Mouse (Mus musculus) embryonic stem cell, embryonic (primary cell): ENCODE measurements at regions not wholly inside any gene's neighbourhood (a gene's known extent, or its start where the extent isn't known, plus 50 kb on each side); places are given as distances from the start of the nearest gene placed in this dataset.

ENCODE experiments used
- CTCF ChIA-PET, 4 experiments: fragments of 300-600 bp in 2 of 4; fragments of 350-600 bp in 2 of 4; sonication (Branson Sonifier 250); formaldehyde crosslinking; loops; one replicate each; lab custom pipeline; 2022; ENCODE audit warnings: inconsistent platforms in 2 of 4; lab: Charles Lee
- POLR2A ChIA-PET, 4 experiments: fragments of 300-600 bp in 2 of 4; fragments of 350-600 bp in 2 of 4; sonication (Branson Sonifier 250); formaldehyde crosslinking; loops; one replicate each; lab custom pipeline; 2022; ENCODE audit warnings: antibody characterized with exemption in 4 of 4, inconsistent platforms in 1 of 4; lab: Charles Lee

DNA sequence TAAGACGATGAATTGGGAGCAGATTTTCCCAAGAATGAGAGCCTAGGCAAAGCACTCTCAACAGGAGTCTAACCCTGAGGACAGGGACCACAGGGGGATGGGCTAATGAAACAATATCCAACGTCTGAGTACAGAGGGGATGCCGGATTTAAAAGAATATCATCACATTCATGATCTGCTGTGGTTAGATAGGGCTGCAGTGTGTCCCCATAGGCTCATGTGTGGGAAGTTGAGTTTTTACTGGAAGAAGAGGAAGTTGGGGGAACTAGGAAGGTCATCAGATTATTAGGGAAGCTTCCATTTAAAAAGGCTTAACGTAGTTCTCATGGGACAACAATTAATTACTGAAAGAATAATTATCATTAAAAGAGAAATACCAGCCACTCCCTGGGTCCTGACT, 120.3 kb upstream of the Fmo9 start:
- CTCF ChIA-PET, result interaction anchor here in 1 of 4 experiments (0.6 kb wide), 1 partner anchor 570 kb away, joined by 3 read pairs; no protein-coding TSS in a partner anchor

DNA sequence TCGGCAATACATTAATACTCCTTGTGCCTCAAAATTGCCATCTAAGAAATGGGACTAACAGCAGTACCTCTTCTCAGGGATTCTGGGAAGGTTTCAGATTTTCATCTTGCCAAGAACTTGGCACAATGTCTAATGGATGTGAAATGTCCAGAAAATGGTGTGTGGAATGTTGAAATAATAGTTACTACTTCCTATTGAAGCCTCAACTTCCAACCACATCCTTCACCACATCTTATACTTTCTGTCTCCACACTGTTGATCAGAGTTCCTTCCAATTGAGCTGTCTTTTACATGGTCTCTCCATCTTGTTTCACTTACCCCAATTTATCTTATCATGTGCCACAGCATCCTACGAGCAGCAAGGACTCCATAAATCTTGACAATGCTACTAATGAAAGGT, 122.3 kb upstream of the Fmo9 start:
- POLR2A ChIA-PET, result interaction anchor here in 1 of 4 experiments (0.6 kb wide), 1 partner anchor 484 kb away, joined by 4 read pairs; no protein-coding TSS in a partner anchor
- CTCF ChIA-PET, result no interaction called here

More for the DNA sequence above, 120.3 kb upstream of the Fmo9 start:
- POLR2A ChIA-PET, result no interaction called here

DNA sequence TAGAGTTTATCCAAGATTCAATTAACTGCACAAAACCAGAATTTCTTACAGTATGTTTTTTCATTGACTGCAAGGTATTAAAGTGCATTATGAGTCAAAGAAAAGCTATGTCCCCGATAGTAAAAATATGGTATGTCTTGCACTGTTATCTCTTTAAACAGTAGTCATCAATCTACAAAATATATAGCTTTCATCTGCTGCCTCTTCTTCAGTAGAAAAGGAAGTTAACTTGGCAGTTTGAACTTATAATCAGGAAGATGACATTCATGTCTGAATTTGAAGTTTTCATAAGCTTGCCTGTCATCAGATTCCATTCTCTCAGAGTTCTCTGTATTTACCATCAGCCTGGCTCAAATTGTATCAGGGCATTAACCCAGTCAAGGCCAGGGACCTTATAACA, 122.7 kb upstream of the Fmo9 start:
- ChIA-PET POLR2A (interaction anchor here in 1 of 4 experiments (0.6 kb wide), 1 partner anchor 484 kb away, joined by 4 read pairs; no protein-coding TSS in a partner anchor), CTCF (no interaction called here)

DNA sequence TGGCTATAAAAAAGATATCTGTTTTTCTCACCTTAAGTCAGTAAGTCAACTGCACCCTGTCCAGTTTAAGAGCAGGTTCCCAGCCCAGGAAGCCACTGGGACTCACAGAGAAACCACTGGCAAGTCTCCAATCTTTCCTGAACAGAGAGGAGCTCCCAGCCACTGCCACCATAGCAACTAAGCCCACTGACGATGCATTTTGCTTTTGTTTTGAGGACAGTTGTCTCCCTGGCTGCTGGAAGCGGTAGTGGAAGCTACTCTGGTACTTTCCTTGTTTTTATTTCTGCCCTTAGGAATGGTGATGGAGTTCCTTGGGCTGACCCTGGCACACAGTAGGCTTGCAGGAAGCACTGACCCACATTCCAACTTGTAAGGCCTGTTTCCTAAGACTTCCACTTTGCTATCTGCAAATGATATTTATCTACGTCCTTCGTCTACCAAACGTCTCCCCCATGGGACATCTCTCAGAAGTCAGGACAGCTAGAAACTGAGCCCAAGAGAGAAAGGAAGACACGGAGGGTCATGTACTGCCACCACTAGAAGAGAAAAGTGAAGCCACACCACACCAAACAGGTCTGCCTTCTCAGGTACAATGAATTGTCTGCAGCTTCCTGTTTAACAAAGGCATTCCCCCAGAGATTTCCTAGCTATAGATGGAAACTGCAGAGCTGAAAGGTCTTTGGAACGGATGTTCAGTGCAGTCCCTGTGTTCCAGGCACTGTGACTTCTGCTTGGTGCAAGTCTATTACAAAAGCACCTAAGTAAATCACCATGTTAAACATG, 125.7 kb upstream of the Fmo9 start:
- CTCF ChIA-PET, result interaction anchor here in 1 of 4 experiments (1.0 kb wide), 1 partner anchor 8 kb away, joined by 3 read pairs; no protein-coding TSS in a partner anchor
- POLR2A ChIA-PET, result interaction anchor here in 1 of 4 experiments (1.8 kb wide), 1 partner anchor 12 kb away, joined by 6 read pairs; no protein-coding TSS in a partner anchor

DNA sequence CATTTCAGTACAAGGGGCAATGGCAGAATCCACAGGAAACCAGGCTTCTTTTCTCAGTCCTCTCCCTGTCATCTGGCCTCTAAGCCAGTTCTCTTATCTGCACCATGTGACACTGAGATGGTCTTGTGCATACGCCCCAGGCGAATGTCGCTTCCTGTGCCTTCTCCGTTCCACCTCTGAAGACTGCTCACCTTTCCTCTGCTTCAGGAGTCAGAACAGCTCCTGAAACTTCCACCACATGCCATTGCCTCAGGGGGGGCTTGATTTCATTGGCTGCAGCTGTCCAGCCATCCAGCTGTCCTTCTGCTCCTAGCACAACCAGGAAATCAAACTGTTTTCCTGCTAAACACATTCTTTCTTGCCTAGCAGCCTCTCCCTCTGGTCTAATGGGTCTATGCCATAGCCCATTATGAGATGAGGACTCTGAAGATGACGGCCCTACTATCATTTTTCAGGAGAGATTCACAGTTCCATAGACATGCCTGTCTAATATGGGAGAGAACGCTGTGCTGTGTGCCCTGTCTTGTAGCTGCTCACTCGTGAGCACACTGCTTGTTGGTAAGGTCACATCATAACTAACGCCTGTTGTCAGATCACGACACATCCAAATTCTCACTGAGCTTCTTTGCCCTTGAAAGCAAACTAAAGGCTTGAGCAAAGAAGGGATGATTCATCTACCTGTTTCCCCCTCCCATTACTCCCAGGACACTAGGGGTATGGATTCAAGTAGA, 129.9 kb upstream of the Fmo9 start:
- CTCF ChIA-PET, result interaction anchor here in 1 of 4 experiments (0.6 kb wide), 1 partner anchor 9 kb away, joined by 3 read pairs; no protein-coding TSS in a partner anchor
- POLR2A ChIA-PET, result no interaction called here

DNA sequence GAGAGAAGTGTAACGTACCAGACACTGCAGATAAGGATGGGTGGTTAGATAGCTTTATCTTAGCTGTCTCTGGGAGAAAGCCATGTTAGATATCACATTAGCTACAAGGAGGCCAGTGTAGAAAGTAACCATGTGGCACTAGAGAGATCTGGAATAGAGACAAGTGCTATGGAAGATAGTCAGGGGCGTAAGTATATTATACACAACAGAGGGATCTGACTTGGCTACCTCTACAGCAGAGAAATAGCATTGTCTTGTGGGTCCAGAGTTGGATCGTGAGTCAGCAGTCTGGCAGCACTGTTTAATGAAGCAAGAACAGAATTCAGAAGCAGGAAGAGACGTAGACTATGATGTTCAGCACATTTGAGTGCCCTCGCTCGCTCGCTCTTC, 130.4 kb upstream of the Fmo9 start:
- CTCF ChIA-PET, result no interaction called here
- POLR2A ChIA-PET, result no interaction called here

DNA sequence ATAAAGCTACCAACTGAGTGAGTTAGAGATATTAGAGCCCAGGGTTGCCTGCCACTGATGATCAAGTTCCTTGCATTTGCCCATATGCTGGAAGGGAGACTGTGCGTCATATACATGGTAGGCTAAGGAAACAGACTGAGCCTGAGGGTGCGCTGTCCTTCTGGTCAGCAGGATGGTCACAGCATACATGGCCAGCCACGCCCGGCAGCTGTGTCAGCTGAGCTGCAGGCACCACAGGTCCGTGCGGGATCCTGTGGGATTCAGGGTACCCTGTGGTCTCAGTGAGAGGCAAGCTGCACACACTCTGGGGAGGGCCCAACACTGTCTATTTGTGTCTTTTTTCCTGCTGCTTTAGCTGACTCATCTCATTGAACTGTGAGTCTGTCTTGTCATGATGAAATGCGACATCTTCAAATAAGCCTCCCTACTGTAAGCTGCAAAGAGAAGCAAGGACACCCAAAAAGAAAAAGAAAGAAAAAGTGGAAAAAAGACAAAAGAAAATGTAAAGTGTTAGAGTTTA, 131.3 kb upstream of the Fmo9 start:
- ChIA-PET POLR2A (no interaction called here), CTCF (no interaction called here)

DNA sequence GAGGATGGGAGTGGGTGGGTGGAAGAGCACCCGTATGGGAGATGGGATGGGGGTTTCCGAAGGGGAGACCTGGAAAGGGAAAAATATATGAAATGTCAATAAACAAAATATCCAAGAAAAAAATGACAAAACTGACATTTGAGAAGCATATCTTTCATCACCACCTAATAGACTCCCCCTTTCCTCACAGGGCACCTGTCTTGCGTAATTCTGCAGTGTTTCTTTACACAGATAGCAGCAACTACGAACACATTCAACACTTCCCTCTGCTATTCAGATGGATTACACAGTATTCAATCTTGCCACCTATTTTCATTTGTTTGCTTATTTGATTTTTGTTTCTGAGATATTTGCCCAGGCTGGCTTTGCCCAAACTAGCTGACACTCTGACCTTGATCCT, 136.3 kb upstream of the Fmo9 start:
- CTCF ChIA-PET, result no interaction called here

DNA sequence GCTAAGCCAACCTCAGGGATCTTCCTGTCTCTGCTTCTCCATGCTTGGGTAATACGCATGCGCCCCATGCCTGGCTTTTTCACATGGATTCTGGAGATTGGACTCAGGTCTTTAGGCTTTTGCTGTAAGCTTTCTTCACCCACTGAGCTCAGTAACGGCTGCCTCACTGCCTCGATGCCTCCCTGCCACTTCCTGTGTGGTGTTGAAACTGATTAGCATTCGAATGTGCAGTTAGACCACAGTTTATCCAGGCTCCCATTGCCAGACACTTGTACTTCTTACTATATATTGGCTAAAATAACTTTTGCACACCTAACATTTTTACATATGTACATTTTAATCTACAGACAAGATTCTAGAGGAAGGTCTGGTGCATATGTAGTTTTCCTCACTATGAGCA, 137.0 kb upstream of the Fmo9 start:
- ChIA-PET POLR2A (no interaction called here), CTCF (no interaction called here)

More for the DNA sequence above, 136.3 kb upstream of the Fmo9 start:
- POLR2A ChIA-PET, result no interaction called here

DNA sequence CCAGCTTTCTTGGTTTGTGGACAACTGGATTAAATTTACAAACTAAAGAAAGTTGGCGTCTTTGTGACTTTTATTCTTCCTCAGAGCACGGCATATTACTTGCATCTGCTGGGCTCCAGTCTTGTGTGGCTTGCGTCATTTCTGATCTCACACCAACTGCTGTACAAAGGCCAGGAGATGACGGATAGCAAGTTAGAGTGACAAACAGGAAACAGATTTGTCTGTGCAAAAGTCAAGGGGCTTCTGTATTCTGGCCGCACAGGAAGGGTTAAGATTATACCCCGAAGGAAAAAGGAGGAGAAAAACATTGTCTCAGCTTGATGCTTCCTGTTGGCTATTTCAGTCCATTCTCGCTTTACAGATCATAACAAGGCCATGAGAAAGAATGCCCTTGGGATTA, 137.8 kb upstream of the Fmo9 start:
- ChIA-PET POLR2A (no interaction called here), CTCF (no interaction called here)

DNA sequence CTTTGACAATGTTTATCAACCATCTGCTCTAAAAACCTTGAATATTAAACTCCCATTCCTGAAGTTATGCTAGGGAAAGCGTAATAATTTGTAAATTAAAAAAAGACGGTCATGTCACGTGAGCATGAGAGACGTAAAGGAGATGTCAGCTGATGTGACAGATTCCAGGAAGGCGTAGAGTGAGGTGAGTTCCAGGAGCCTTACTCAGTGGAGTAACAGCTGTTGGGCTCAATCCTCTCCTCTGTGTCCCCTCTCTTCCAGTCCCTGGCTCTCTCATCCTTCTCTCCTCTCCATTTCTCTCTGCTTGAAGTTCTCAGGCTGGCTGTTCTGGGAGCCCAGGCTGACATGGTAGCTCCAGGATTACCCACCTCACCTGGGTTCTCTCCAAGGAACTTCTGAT, 138.4 kb upstream of the Fmo9 start:
- CTCF ChIA-PET, result no interaction called here
- POLR2A ChIA-PET, result no interaction called here

DNA sequence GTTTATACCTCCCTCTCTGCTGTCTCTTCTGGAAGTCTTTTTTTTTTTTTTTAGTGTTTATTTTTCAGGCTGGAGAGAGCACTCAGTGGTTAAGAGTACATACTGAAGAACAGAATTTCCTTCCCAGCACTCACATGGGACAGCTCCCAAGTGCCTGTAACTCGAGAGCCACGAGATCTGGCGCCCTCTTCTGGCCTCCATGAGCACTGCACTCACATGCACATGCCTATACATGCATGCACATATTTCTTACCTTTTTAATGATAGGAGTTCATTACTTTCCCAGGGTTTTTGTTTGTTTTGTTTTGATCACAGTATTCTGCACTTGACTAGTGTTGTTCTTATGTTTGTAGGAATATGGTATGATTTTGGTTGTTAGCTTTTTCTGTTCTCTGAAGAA, 139.5 kb upstream of the Fmo9 start:
- CTCF ChIA-PET, result interaction anchor here in 3 of 4 experiments (0.6 to 1.2 kb wide), 5 partner anchors 10 to 36 kb away, joined by 3 to 4 read pairs (median 3); no protein-coding TSS in a partner anchor
- POLR2A ChIA-PET, result no interaction called here

DNA sequence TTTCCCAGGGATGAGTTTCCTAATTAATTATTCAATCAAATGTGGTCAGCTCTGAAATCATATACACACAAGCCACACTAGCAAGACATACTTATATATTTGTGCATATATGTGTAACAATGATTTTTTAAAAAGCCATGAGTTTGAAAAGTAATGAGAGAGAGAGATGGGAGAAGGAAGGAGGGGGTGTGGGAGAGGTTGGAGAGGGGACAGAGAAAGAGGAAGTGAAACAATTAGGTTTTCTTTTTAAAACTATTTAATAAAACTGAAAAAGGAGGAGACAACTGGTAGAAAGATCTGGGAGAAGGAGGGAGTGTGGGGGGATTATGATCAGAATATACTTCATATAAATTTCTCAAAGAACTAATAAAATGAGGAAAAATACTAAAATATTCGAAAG, 155.7 kb upstream of the Fmo9 start:
- POLR2A ChIA-PET, result no interaction called here
- CTCF ChIA-PET, result no interaction called here

DNA sequence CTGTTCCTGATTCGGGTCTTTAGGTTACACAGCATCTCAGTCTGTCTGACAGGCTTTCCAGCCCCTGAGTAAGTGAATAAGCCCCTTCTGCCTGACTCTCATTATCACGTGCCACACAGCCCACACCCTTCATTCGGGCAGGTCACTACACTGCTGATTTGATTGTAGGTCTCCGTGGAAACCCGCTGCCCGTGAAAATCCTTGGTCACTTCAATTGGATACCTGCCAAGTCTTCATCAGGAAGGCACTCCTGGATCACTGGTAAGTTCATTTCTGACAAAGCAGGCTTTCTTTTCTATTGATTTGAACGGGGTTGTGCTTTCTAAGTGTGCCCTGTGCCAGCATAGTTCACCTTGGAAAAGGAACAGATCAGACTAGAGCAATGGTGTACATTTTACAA, 158.2 kb upstream of the Fmo9 start:
- CTCF ChIA-PET, result no interaction called here
- POLR2A ChIA-PET, result interaction anchor here in 1 of 4 experiments (0.5 kb wide), 1 partner anchor 13 kb away, joined by 3 read pairs; no protein-coding TSS in a partner anchor

DNA sequence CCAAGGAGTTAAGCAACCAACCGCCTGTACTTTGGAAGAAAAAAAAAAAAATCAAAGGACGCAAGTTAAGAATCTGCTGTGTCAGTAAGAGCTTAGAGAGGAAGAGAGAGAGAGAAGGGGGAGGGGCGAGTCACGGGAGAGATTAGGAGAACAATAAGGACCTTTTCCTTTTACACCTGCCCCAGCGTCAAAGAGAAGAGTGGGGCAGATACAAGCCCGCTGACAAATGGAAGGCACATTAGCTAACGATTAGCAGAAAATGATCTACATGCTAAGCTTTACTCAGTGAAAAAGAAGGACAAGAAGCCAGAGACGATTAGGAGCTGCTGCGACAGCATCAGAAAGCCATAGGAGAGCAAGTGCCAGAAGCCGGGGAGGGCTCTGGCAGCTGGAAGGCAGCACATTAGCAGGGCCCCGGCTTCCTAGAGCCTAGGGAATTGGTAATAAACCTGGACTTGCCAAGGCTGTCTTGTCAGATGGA, 157.8 kb upstream of the Fam78b start:
- CTCF ChIA-PET, result interaction anchor here in 3 of 4 experiments (0.6 to 1.3 kb wide), 3 partner anchors 23 to 936 kb away, joined by 3 to 4 read pairs (median 3); no protein-coding TSS in a partner anchor
- POLR2A ChIA-PET, result interaction anchor here in 2 of 4 experiments (0.6 to 0.8 kb wide), 5 partner anchors 33 to 483 kb away, joined by 3 to 4 read pairs (median 3); no protein-coding TSS in a partner anchor

DNA sequence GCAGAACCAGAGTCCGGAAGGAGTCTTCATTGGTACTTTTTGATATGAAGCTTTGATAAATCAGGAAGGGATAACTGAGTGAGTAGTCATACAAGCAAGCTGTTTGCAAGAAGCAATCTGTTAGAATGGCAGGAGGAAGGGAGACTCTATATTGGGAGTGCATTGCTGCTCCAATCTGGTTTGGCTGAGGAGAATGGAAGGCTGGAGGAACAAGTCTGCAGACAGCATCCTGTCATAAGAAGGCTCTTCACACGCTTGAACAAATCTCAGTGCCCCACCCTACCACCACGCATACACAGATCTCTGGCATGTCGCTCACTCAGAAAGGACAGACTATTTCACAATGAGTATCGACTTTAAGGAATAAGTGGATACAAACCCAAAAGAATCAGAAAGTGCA, 154.7 kb upstream of the Fam78b start:
- POLR2A ChIA-PET, result no interaction called here
- CTCF ChIA-PET, result no interaction called here

DNA sequence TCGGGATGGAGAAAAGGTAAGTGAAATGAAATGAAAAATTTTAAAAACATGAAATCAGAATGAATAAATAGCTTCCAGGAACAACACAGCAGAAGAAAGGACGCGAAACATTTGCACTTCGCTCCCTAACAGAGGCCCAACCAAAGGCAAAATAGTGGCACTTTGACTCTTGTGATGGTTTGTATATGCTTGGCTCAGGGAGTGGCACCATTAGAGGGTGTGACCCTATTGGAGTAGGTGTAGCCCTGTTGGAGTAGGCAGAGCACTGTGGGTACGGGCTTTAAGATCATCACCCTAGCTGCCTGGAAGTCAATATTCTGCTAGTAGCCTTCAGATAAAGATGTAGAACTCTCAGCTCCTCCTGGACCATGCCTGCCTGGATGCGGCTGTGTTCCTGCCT, 154.0 kb upstream of the Fam78b start:
- CTCF ChIA-PET, result no interaction called here
- POLR2A ChIA-PET, result no interaction called here

DNA sequence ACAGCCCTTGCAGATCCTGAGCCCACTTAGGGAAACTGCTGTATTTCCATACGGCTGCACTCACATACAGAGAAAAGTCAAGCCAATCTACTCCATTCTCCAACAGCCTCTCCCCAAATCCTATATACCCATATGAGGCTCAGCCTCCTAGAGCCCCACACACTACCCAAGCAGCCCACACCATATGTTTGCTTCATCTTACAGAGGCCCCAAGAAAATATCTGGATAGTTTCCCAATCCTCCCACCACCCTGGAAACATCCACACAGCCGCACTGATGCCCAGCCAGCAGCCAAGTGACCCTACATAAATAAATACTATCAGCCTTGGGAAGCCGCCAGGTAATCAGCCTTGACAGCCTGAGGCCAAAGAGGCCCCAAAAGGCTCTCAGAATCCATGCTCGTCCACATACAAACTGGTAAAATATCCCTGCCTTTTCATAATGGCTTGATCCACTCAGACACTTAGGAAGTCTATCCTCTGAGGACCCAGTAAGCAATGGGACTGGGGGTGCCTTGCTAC, 153.1 kb upstream of the Fam78b start:
- ChIA-PET CTCF (no interaction called here), POLR2A (no interaction called here)

DNA sequence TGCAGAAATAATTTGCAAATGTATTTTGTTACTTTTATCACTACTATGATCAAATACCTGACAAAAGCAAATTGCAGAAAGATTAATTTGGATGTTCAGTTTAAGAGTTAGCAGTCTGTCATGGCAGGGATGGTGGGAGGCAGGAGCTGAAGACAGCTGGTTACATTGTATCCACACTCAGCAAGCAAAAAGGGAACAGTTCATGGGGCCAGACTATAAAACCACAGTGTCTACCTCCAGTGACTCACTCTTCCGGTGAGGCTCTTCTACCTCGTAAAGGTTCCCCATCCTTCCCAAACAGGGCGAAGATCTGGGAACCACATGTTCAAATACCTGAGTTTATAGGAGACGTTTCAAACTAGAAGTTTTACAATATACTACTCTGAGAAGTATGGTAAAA, 145.2 kb upstream of the Fam78b start:
- ChIA-PET POLR2A (interaction anchor here in 1 of 4 experiments (0.7 kb wide), 1 partner anchor 15 kb away, joined by 3 read pairs; no protein-coding TSS in a partner anchor), CTCF (no interaction called here)
